Mouse (Mus musculus): Measurements from ENCODE around the gene Dph6. TPM values are rescaled to one million over a fixed set of nuclear protein-coding genes. Genes with fewer than 3 reads are reported as not detected.
"Not testable (repeated sequence)": the region's sequence is repeated elsewhere in the genome, so short reads cannot be mapped to it uniquely, and the experiment has no call there.

The Dph6 gene
- 10 to 100 TPM; 17.9 to 22.4 (median 20.7) TPM for polyA plus RNA-seq (2017; shearing (Covaris generic))

DNA sequence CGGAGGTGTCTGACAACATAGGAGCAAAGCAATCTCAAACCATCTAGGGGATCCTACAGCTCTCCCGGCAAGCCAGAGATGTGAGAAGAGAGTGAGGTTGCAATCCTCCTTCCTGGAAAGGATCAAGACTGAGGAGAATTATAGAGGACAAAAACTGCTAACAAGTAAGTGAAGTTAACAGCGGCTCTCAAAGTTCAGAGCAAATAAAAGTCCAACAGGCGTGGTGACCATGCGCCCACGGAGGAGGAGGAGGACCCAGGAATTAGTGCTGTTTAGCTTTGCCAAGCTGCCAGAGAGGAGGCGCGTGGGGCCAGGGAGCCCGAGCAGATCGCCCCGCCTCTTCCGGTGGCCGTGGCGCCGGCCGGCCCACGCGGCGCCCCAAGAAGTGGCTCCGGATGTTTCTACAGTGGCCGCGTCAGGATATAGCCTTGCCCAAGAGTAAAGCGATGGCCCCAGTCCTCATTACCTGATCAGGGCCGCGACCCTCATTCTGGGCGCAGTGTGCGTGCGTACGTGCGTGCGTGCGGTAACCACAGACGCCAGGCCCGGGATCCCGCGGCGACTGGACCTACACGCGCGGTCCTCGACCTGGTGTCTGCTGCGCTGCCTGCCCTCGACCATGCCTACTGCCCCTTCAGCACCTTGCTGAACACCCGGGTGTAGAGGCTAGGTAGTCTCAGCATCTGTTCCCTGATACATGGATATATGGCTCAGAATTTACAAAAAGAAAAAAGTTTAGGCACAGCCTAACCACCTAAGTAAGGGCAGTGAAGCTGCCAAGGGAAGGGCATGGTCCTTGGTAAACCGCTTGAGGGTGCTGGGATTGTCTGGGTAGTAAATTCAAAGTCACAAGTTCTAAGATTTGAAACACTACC is at the start of gene Dph6:
Dph6 (minus strand) TSS at position 600 of the 875 bp plus-strand sequence.
- peak; percentile 90 for ATAC-seq

DNA sequence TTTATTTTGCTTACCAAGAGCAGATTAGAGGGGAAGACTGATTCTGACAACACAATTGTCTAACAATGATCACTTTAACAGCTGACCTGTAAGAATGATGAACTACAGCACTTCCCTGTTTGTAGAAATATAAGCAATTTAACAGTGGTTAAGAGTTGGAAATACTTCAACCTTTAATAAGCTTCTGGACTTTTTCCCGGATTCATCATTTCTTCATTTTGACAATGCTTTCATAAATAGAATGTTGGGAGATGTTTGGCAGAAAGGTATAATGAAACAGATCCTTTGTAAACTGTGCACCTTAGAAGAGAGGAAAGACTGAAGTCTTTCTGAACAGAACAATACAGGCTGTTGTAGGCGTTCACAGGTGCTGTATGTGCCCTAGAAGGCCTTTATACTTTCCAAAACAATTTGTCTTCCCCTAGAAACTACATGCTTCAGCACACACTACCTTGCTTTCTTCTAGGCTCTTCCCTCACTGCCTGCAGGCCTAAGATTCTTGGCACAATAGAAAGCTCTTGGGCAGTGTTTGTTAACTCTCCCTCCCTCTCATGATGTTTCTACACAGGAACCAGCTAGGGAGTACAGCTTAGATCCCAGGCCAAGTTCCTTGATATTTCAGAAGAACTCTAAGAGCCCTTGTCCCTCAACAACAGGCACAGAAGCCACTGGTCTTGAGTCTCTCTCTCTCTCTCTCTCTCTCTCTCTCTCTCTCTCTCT is 46.4 kb upstream of the Dph6 start:
- ATAC-seq: no peak

DNA sequence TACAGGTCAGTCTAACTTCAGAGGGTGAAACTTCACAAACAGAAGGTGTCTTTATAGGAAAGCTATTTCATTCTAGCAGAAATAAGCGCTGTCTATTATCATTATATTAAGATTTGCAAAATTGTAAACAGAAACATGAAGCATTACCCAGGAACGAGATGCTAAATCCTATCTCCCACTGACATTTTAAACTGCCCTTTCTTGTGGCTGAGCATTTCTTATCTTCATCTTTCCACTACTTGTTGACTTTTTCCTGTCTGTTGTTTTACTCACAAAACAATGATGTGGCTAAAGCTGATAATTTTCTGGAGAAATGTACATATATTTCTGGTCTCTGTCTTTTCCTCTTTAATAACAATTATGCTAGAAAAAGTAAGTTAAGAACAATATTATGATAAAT is 36.8 kb upstream of the Dph6 start:
- no peak for ATAC-seq

DNA sequence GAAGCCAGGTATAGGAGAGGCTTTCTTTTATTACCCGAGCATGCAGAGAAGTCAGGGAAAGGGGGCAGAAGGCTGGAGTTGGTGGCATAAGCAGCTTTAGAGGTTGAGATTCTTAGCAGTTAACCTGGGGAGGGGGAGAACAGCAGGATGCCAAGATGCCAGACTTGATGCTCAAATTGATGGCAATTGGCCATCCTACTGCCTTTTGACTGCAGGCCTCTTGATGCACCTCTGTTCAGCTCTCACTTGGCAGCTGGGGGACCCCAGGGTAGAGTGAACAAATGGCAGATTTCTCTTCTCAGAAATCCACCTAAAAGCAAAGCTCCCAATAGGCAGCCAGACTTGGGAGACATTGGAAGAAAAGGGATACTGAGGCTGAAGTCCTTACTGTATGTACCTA is 32.7 kb upstream of the Dph6 start:
- no peak for ATAC-seq

DNA sequence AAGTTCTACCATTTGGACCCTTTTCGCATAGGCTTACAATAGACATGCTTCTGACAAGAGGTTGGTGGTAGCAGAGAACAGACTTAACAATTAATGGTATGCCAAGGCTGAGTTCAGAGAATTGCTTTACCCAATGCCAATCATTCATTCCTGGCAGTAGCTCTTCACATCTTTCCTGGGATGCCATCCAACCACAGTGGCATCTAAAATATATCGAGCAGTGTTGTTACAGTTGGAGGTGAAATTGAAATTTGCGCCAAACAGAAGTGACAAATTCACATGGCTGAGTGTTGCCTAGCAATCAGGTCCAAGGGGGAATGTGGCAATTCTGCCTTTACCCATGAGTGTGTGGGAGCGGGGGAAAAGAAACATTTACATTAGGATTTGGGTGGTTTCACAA is 32.3 kb upstream of the Dph6 start:
- ATAC-seq: no peak

DNA sequence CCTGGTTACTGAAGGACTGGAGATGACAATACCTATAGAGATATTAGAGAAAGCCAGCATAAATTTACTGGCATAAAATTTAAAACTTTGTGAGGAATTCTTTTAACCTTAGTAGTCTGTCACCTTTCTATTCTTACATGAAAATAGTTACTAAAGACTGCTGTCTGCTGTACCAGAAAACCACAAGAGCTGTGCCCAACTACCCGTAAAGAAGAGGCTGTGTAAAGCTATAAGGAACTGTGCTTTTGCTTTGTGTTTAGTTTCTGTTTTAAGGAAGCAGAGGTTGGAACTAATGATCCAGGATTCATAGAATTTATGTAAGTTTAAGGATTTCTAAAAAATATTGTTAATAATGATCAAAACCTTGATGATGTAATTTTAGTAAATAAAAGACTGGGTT is 19.1 kb upstream of the Dph6 start:
- no peak for ATAC-seq

DNA sequence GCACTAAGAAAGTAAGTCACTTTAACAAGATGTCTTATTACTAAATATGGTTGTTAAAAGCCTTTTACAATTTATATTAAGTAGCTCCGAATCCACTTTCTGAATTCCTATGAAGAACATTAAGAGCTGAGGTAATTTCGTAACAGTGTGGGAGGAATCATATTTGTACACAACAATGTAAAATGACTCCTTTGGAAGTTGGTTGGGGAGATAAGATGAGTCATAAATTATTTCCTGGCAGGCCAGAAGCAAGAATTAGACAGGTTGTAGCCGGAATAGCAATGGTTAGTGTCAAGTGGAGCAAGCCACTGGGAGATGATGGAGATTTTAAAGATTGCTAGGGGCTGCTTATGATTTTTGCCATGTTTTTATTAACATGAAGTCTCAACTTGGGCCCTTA is 16.2 kb upstream of the Dph6 start:
- ATAC-seq: no peak

DNA sequence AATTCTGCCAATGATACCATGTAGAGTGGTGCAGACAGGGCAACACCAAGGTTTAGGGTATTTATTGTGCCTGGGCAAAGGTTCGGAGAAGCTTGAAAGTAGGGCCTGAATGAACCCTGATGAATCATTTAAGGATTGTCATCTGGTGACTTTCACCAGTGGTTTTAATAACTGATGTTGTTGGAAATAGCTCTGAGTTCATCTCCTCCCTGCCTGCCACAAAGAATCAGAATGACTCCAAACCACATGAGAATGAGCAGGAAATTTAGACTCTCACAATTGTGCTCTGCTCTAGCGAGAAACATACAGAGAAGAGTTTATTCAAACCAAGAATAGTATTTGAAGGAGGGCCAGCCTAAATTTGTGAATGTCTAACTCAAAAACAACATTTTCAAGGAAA is 4.2 kb upstream of the Dph6 start:
- ATAC-seq: no peak

DNA sequence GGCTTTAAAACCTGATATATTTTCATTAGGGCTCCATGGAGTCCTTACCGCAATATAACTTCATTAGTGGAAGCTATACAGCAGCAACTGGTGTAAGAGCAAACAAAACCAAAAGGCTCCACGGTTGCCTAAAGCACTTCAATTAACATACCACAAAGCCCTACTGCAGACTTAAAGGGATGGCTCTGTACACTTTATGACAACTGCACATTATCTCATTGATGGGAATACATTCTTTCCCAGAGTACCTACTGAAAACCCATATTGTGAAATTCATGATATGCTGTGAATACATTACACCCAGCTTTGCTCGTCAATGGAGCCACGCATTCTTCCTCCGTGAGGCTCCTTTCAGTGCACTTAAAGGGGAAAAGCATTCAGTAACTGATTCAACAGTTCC is 8.5 kb downstream of the Dph6 start:
- no peak for ATAC-seq

DNA sequence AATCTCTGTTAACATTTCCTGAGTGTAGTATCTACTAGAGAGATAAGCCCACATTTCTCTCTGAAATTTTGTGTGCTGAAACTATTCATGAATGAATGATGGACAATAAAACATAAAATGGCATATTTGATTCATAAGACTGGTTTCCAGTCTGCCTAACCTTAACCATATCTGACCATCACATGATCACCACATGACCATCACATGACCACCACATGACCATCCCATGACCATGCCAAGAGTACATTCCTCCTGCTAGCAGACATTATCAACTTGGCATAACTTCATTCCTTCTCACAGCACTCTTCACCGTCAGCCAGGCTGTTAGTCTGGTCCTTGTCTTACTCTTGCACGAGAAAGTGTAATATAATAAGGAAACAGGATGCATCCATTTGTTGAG is 10.9 kb downstream of the Dph6 start:
- no peak for ATAC-seq

DNA sequence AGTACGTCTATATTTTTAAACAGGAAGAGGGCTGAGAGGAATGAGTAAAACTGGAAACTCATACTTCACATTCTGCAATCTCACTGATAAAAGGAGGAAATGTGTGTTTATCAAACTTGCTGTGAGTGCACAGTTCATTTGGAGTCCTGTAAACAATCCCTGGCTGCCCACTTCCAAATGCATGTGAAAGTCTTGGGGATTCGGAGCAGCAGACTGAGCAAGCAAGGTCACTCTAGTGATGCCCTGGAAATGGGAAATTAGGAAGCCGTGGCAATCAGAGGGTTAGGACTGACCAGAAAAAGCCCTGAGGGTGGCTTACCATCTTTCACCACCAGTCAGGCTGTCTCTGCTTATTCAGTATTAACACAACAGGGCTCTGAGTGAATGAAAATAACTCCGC is 30.1 kb downstream of the Dph6 start:
- no peak for ATAC-seq

DNA sequence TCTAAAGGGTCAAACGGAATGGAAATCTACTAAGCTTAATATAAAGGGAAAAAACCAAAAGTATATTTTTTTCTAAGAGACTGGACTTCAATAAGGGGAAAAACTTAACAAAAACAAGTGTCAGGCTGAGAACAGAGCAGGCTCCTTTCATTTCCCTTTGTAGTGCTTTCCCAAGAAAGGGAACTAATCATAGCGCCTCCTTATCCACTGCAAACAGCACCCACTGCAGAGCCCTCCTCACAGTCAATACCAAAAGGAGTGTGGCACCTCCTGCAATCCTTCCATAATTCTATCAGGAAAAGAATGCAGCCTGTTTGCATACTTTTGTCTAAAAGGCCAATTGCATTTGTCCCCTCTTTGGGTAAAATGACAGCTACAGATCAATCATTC is 32.2 kb downstream of the Dph6 start:
- ATAC-seq: no peak

DNA sequence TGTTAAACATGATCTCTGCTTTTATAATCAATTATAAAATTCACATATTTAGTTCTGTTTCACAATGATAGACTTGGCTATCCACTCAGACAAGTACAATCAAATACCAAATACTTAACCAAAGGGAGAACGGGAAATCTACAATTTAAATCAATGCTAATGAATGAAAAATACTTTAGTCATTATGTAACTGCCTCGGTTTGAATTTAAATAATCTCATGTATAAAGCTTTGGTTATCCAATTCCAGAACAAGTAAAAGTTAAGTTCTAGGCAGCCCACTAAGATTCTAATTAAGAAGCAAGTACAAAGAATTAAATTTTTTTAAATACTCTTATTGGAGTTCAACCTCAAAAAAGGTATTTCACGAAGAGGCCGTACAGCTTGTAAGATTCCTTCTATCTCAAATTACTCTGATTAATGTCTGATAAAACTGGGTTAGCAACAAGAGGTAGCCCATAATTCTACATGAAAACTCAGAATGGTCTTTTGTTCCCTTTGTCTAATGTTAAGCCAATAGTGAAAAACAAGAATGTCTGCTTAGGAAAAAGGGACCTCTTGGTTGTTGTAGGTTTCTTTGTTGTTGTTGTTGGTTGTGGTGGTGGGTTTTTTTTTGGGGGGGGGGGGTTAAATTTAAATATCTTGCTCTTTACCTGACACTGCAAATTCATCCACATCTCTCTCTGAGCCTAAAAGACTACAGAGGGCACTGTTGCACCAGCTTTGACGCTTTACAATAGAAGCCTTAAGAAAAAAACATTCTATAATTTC is 32.8 kb downstream of the Dph6 start:
- ATAC-seq: no peak

DNA sequence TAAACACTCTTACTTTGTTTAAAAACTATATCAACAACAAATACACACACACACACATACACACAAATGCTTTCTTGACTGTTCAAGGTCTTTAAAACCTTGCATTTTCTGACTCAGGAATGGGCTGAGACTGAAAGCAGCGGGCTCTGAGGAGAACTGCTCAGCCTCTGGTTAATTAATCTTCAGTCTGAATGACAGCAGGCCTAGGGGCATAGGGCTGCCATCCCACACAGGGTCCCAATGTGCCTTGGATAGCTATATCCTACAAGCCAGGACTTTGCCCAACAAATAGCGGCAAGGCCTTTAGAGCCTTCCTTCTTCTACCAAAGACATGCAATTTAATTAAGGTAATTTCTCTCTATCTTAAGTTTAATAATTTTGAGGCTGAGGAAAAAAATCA is 43.2 kb downstream of the Dph6 start:
- ATAC-seq: no peak

DNA sequence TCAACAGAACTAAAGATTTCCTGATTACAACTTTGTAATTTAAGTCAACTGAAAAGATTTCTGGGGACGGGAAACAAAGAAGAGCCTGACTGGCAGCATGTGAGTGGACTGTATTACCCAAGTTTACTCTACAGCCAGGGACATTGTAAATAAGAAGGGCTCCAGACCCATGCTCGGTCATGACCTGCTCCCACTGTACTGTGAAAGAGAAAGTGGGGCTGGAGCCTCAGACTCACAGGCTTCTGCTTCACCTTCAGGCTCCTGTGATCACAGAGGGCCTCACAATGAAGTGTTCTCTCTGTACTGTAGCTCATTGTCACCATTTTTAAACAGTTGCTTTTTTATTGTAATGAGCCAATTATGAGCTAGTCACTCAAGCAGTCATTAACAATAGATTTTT is 44.7 kb downstream of the Dph6 start:
- no peak for ATAC-seq

DNA sequence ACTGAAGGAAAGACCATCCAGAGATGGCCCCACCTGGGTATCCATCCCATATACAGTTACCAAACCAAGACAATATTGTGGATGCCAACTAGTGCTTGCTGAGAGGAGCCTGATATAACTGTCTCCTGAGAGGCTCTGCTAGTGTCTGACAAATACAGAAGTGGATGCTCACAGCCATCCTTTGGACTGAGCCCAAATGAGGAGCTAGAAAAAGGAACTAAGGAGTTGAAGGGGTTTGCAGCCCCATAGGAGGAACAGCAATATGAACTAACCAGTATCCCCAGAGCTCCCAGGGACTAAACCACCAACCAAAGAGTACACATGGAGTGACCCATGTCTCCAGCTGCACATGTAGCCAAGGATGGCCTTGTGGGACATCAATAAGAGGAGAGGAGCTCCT is 49.6 kb downstream of the Dph6 start:
- not testable (repeated sequence) for ATAC-seq

DNA sequence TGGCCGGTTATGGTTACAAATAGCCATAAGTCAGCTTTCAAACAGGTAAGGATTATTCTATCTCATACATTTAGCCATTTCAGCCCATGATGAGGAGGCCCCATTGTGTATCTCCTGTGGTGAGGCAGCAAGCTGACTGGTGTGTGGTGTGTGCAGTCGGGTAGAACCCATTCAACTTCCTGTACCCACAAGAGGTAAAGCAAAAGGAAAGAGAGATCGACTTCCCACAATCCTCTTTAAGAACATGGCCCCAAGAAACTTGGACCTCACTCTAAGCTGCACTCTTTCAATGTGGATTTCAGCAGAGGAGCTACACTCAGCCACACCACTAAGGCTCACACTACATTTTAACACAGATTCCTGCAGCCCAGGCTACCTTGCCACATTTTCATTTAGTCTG is 53.6 kb downstream of the Dph6 start:
- ATAC-seq: no peak

DNA sequence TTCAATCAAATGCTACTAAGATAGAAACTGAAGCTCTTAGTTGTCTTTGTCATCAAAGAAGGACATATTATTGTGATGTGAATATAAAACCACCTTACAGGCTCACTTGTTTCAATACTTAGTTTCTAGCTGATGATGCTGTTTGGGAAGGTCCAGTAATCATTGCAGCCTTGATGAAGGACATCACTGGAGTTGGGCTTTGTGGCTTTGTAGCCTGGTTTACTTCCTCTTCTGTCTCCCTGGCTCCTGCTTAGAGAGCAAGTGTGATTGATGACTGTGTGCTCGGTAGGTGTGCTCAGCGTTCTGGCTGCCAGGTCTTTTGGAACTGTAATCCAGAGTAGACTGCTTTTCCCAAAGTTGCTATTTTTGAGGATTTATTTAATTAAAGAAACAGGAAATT is 55.0 kb downstream of the Dph6 start:
- ATAC-seq: no peak

DNA sequence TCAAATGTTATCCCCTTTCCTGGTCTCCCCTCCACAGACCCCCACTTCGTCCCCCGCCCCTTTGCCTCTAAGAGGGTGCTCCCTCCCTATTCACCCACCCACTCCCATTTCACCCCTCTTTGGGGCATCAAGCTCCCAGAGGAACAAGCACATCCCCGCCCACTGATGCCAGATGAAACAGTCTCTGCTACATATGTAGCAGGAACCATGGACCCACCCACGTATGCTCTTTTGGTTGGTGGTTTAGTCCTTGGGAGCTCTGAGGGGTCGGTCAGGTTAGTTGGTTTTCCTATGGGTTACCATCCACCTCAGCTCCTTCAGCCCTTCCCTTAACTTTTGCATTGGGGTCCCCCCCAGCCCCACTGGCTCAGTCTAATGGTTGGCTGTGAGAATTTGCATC is 61.4 kb downstream of the Dph6 start:
- no peak for ATAC-seq

DNA sequence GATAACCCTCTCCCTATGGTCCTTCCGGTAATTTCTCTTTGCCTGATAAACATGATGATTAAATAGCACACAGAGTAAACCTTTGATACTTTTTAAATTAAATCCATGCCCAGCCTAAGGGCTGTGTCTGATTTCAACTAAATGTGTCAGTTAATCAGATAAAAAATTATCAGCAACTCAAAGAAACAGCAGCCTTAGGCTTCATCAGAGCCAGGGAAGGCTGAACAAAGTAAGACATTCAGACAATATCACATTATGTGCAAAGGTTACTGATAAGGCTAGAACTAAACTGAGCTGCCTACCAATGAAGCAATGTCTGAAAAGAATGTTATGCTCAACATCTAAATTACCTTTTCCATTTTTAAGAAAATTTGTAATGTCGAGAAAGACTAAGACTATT is 74.0 kb downstream of the Dph6 start:
- no peak for ATAC-seq

DNA sequence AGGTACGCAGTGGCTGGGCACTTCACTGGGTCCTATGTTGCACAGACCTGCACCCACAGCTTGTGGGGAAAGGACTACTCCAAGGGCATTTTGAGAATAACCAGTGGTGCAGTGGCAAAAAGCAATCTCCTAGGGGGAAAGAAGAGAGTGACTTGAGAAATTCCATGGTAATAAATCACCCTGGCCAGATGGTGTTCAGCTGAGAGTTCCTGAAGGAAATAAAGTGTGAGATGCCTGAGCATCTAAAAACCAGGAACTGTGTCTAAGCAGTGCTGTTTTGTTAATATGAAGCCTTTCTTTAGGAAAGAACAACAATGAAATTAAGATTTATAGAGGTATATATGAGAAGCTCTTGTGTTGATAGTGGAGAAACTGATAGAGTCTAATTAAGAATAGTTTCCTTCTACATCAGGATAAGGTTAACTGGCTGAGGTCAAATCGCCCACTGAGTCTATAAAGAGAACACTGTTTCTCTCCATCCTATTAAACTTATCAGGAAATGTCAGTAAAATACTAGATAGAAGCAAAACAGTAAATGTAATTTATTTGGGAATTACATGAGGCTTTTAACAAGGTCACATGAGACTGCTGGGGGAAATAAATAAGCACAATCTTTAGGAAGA is 111.7 kb downstream of the Dph6 start:
- no peak for ATAC-seq

DNA sequence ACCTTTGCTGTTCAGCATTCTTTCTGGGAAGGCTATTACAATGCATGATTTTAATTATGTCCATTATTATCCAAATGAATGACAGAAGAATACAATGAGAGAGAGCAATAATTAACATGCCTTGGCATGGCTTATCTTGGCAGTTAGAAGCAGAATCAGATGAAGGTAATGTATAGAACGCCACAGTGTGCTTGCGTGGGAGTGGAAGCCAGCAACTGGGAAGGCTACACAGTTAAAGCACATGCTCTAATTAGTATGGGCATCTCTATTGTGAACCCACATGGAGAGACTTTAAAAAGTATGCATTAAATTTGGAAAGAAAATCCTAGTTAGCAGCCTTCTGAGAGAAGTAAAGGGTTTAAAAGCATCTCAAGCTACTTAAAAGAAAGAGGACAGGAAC is 112.4 kb downstream of the Dph6 start:
- ATAC-seq: no peak

DNA sequence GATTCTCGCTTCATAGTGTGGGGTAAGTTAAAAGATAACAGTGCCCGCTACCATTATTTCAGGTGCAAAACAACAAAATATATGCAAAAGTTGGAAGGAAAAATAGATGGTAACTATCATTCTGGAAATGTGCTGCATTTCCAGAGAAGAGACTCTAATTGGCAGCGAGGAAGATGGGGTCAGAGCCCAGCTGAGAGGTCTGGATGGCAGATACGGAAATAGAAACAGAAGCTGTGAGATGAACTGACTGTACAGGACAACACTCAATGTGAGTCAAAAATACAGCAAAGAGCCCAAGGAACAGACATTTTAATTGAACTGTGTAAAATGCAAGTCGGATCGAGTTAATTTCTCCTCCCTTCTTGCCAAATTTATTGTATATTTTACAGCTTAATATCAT is 114.3 kb downstream of the Dph6 start:
- ATAC-seq: no peak

Measured in inflammation-experienced regulatory T-cells, adult 6 months (primary cell).